ENCODE assay signal across 7 mouse cellular contexts in the genomic region with DNA sequence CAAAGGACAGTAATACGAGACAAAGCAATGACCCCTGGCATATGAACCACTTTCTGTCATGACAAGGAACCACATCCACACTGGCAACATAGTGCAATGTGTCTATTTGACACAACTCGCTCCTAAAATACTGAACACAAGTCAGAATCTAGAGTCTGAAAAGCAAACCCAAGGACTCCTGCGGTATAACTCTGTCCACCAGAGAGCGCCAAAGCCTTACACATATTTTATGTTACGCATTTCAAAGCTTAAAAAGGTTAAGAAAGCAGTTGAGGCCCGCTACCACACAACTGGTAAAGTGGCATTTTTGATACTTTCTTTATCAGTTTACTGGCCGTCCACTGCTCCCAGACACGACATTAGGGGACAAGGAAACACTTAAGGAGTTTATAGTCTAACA. TPM values are rescaled to one million over a fixed set of nuclear protein-coding genes. Genes with fewer than 3 reads are reported as not detected.
A peak's percentile ranks its signal among the peaks of the same experiment; 100 is the strongest.
DNase-seq lines count a peak whose midpoint lies in the region; TF ChIP-seq lines count a peak whose summit lies in the region.

No protein-coding gene starts in this region.

- no peak overlapping the region for H3K4me3 ChIP-seq in liver, adult 2 months (ENCODE audit: insufficient read depth, low read depth, low read length)

- peak; percentile 70 for DNase-seq in urinary bladder, postnatal 14 days (ENCODE audit: low spot score)
- DNase-seq in urinary bladder, postnatal 10 days (ENCODE audit: low spot score): no peak
- DNase-seq in brain, embryonic 14.5 days (ENCODE audit: low read depth): peak; percentile 86
- DNase-seq in frontal cortex, postnatal 14 days (ENCODE audit: low spot score in 2 of 2): peak; percentile 57 to 88
- DNase-seq in kidney, adult 9 months: peak; percentile 82
- DNase-seq in liver, adult 2 months (ENCODE audit: extremely low read depth, low read depth, low spot score): peak; percentile 55
- DNase-seq in right cerebral cortex, adult 2 months (ENCODE audit: low spot score in 2 of 2): peak; percentile 93 to 95

- peaks cover 2% of the 10 kb centered on the region; the same call in 1 of the 2 replicates for H3K4me1 ChIP-seq in liver, adult 2 months (ENCODE audit: control insufficient read depth, insufficient read depth, low read length)

- no peak overlapping the region for H3K9ac ChIP-seq in liver, adult 2 months (ENCODE audit: low read depth, low read length)

- 11% methylated on average over 8 of the region's 8 CpGs for WGBS in liver, adult 2 months

- H3K27ac ChIP-seq in liver, adult 2 months (replicated peaks; ENCODE audit: insufficient read depth, low read depth, low read length): no peak overlapping the region

- TF ChIP-seq CTCF in brain, embryonic 14.5 days (IDR thresholded peaks at IDR 0.05; ENCODE audit: borderline replicate concordance, extremely low read depth, insufficient read depth, insufficient read length): peak; percentile 74; the same call in 1 of the 2 replicates
- peak; percentile 38 for TF ChIP-seq CTCF in liver, adult 2 months (IDR thresholded peaks at IDR 0.05; ENCODE audit: low read depth, low read length)

- H3K27me3 ChIP-seq in liver, adult 2 months (ENCODE audit: control insufficient read depth, insufficient read depth, low read length): no peaks in the 10 kb centered on the region

- TF ChIP-seq POLR2A in brain, embryonic 14.5 days (IDR thresholded peaks at IDR 0.05; ENCODE audit: borderline replicate concordance, extremely low read depth, insufficient read depth, insufficient read length, poor library complexity, severe bottlenecking): no peak
- no peak for TF ChIP-seq POLR2A in liver, adult 2 months (IDR thresholded peaks at IDR 0.05; ENCODE audit: extremely low read depth, insufficient read depth, low read length)

- no peaks in the 10 kb centered on the region for H3K79me2 ChIP-seq in liver, adult 2 months (ENCODE audit: control insufficient read depth, insufficient read depth, low read length)

- H3K36me3 ChIP-seq in liver, adult 2 months (ENCODE audit: control insufficient read depth, insufficient read depth, low read length): no peaks in the 10 kb centered on the region

RNA-seq across cellular contexts. Expression of gene Lrrc8b, which starts 10.6 kb away (rescaled TPM):
- polyA plus RNA-seq in brain, embryonic 14.5 days (2012; rRNA removed): 25.5 and 31.1 TPM in 2 replicates
- total RNA-seq in liver, adult 2 months (2014; rRNA removed): 0.60 and 0.65 TPM in 2 replicates
- polyA plus RNA-seq in liver, adult 2 months (2012; rRNA removed): 0.36 and 0.42 TPM in 2 replicates

Comparison
In these comparisons a context has a peak if more than half of its experiments do, and no peak if none do; other contexts are left out.
1. RNA of gene Lrrc8b, which starts 10.6 kb away (polyA plus RNA-seq): 25.5 to 31.1 TPM in brain, embryonic 14.5 days; 0.36 to 0.42 TPM in liver, adult 2 months; every median in the first group is over 10 times any median in the second.